Mouse (Mus musculus): ENCODE results near the gene 4930524B15Rik. TPM values are rescaled to one million over a fixed set of nuclear protein-coding genes. Genes with fewer than 3 reads are reported as not detected.
"Not testable (repeated sequence)": the region's sequence is repeated elsewhere in the genome, so short reads cannot be mapped to it uniquely, and the experiment has no call there.

The 4930524B15Rik gene
- polyA plus RNA-seq, 1 experiment = not detected

DNA sequence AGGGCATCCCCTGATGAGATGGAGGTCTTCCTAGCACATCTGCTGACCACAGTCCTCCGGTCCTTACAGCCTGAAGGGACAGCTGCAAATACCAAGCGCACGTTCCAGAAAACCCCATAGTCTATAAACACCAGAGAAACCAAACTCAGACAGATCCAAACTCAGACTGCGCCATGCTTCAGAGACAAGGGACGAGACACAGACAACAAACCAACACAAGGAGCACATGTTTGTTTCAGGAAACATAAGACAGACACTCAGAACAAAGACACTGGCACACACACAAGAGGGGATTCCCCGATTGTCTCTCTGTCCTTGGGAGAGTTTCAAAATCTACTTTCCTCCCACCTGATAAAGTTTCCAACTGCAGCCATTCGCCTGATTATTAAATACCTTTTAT, 16.4 kb downstream of the 4930524B15Rik start:
- Histone ChIP-seq H3ac (ENCODE audit: control insufficient read depth, insufficient read length, low read depth) (no peak overlapping the region), H3K79me2 (ENCODE audit: control insufficient read depth, insufficient read depth) (no peaks in the 10 kb centered on the region), H3K36me3 (ENCODE audit: control insufficient read depth, insufficient read depth) (no peaks in the 10 kb centered on the region), H3K79me3 (ENCODE audit: low read depth) (no peaks in the 10 kb centered on the region), H3K27me3 (ENCODE audit: control insufficient read depth, insufficient read depth, insufficient read length) (no peaks in the 10 kb centered on the region), H3K4me3 (ENCODE audit: insufficient read depth, poor library complexity, severe bottlenecking) (no peak overlapping the region)
- TF ChIP-seq USF1 (IDR thresholded peaks at IDR 0.05; ENCODE audit: low read depth) (no peak), FOSL1 (IDR thresholded peaks at IDR 0.05; ENCODE audit: insufficient read depth, low read length, poor library complexity, severe bottlenecking) (no peak), CEBPB (IDR thresholded peaks at IDR 0.05; ENCODE audit: low read depth) (no peak), MAX (IDR thresholded peaks at IDR 0.05) (no peak), MYOD1 (IDR thresholded peaks at IDR 0.05; ENCODE audit: control insufficient read depth, insufficient read length, low read depth) (no peak), CTCF (IDR thresholded peaks at IDR 0.05; ENCODE audit: control insufficient read depth, insufficient read depth, insufficient read length) (no peak), MYOG (IDR thresholded peaks at IDR 0.05; ENCODE audit: control insufficient read depth, extremely low read depth, insufficient read length) (no peak)

DNA sequence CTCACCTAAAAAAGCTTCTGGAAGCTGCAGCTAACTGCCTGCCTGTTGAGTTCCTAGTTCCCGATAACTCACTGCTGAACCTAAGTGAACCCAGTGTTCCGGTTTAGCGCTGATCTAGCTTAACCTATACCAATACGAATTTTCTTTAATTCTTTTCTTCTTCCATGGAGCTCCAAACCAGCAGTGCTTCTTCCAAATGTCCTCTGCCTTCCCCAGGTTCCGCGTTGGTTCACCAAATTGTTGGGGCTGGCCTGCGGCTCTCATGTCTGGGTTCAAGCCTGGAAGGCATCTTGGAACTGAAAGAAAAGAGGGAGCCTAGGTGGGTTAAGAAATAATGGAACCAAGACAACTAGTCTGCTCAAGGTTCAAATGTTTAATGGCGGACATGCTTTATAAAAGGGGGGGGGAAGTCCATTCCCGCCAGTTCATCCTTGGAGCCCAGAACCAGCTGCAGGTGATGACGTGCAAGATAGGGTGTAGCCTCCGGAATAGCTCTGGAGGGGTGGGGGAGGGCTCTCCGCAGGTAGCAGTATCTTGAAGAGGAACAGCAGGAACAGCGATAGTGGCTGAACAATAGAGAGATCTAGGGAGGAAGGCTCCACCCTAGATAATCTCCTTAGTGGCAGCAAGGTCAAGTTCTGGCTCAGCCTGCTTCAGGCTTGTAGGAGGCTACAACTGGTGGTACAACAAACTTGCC, 17.0 kb downstream of the 4930524B15Rik start:
- not testable (repeated sequence) for H3K4me3 ChIP-seq (ENCODE audit: insufficient read depth, poor library complexity, severe bottlenecking); H3K36me3 ChIP-seq (ENCODE audit: control insufficient read depth, insufficient read depth); H3ac ChIP-seq (ENCODE audit: control insufficient read depth, insufficient read length, low read depth); H3K79me2 ChIP-seq (ENCODE audit: control insufficient read depth, insufficient read depth); H3K79me3 ChIP-seq (ENCODE audit: low read depth); H3K27me3 ChIP-seq (ENCODE audit: control insufficient read depth, insufficient read depth, insufficient read length)

DNA sequence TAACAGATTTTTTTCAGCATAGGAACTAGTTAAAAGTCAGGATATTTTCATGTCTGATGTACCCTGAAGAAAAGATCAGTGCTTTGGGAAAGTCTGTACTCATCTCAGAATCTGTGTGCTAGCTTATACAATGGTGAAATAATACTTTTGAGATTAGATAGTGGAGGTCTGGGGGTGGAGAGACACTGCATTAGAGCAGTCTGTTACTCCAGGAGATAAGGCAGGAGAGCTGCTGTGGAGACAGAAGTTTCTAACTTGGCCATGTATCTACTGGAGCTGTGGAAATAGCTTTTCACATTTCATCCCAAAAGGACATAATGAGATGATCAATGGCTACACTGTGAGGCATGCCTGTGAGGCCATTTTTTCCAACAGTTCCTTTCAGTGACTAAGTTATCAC, 17.9 kb downstream of the 4930524B15Rik start:
- no peak for TF ChIP-seq MAX (IDR thresholded peaks at IDR 0.05)
- no peak for TF ChIP-seq FOSL1 (IDR thresholded peaks at IDR 0.05; ENCODE audit: insufficient read depth, low read length, poor library complexity, severe bottlenecking)
- TF ChIP-seq MYOG (IDR thresholded peaks at IDR 0.05; ENCODE audit: control insufficient read depth, extremely low read depth, insufficient read length) = no peak
- no peak for TF ChIP-seq MYOD1 (IDR thresholded peaks at IDR 0.05; ENCODE audit: control insufficient read depth, insufficient read length, low read depth)
- no peak for TF ChIP-seq CTCF (IDR thresholded peaks at IDR 0.05; ENCODE audit: control insufficient read depth, insufficient read depth, insufficient read length)
- TF ChIP-seq CEBPB (IDR thresholded peaks at IDR 0.05; ENCODE audit: low read depth) = no peak
- TF ChIP-seq USF1 (IDR thresholded peaks at IDR 0.05; ENCODE audit: low read depth) = no peak
- Histone ChIP-seq H3K27me3 (ENCODE audit: control insufficient read depth, insufficient read depth, insufficient read length) (no peaks in the 10 kb centered on the region), H3ac (ENCODE audit: control insufficient read depth, insufficient read length, low read depth) (no peak overlapping the region), H3K4me3 (ENCODE audit: insufficient read depth, poor library complexity, severe bottlenecking) (no peak overlapping the region), H3K79me2 (ENCODE audit: control insufficient read depth, insufficient read depth) (no peaks in the 10 kb centered on the region), H3K79me3 (ENCODE audit: low read depth) (no peaks in the 10 kb centered on the region), H3K36me3 (ENCODE audit: control insufficient read depth, insufficient read depth) (no peaks in the 10 kb centered on the region)

DNA sequence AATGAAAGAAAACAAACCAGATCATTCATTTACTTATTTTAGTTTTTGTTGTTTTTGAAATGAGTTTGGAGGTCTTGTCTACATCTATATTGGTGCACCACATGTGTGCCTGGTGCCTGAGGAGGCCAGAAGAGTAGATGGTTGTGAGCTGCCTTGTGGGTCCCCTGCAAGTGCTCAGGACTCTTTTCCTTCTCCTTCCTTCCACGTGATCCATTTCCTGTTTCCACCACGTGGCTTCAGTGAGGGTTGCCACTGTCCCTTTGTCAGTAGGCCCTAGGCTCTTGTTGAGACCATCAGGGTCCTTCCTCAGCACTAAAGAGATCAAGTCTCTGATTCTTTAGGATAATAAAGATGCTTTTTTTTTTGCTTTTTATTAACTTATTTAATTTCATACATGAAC, 19.4 kb downstream of the 4930524B15Rik start:
- Histone ChIP-seq H3K27me3 (ENCODE audit: control insufficient read depth, insufficient read depth, insufficient read length) (no peaks in the 10 kb centered on the region), H3K4me3 (ENCODE audit: insufficient read depth, poor library complexity, severe bottlenecking) (no peak overlapping the region), H3K79me3 (ENCODE audit: low read depth) (no peaks in the 10 kb centered on the region), H3K36me3 (ENCODE audit: control insufficient read depth, insufficient read depth) (no peaks in the 10 kb centered on the region), H3ac (ENCODE audit: control insufficient read depth, insufficient read length, low read depth) (no peak overlapping the region), H3K79me2 (ENCODE audit: control insufficient read depth, insufficient read depth) (no peaks in the 10 kb centered on the region)
- TF ChIP-seq FOSL1 (IDR thresholded peaks at IDR 0.05; ENCODE audit: insufficient read depth, low read length, poor library complexity, severe bottlenecking) (no peak), MYOD1 (IDR thresholded peaks at IDR 0.05; ENCODE audit: control insufficient read depth, insufficient read length, low read depth) (no peak)

DNA sequence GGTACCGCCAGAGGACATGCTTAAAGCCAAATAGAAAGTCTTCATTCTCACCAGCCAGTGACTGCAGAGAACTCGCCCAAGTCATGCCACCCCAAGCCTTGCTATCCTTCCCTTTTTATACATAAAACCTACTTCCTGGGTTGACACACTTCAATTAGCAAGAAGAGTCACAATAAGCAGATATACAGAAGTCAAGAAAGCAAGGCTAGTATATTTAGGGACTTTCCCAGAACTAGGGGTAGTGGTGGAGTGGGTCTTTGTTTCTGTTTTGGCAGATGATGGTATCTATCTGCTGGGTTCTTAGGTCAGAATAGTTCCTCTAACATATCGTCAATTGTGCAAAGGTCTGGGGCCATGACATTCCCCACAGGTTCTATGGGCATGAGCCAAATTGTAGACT, 27.1 kb downstream of the 4930524B15Rik start:
- H3K36me3 ChIP-seq (ENCODE audit: control insufficient read depth, insufficient read depth) = no peaks in the 10 kb centered on the region
- no peak overlapping the region for H3ac ChIP-seq (ENCODE audit: control insufficient read depth, insufficient read length, low read depth)
- no peaks in the 10 kb centered on the region for H3K27me3 ChIP-seq (ENCODE audit: control insufficient read depth, insufficient read depth, insufficient read length)
- H3K79me2 ChIP-seq (ENCODE audit: control insufficient read depth, insufficient read depth) = no peaks in the 10 kb centered on the region
- no peak overlapping the region for H3K4me3 ChIP-seq (ENCODE audit: insufficient read depth, poor library complexity, severe bottlenecking)
- H3K79me3 ChIP-seq (ENCODE audit: low read depth) = no peaks in the 10 kb centered on the region
- no peak for TF ChIP-seq CTCF (IDR thresholded peaks at IDR 0.05; ENCODE audit: control insufficient read depth, insufficient read depth, insufficient read length)
- TF ChIP-seq USF1 (IDR thresholded peaks at IDR 0.05; ENCODE audit: low read depth) = no peak
- TF ChIP-seq CEBPB (IDR thresholded peaks at IDR 0.05; ENCODE audit: low read depth) = no peak
- TF ChIP-seq FOSL1 (IDR thresholded peaks at IDR 0.05; ENCODE audit: insufficient read depth, low read length, poor library complexity, severe bottlenecking) = no peak
- TF ChIP-seq MAX (IDR thresholded peaks at IDR 0.05) = no peak
- TF ChIP-seq MYOG (IDR thresholded peaks at IDR 0.05; ENCODE audit: control insufficient read depth, extremely low read depth, insufficient read length) = no peak
- TF ChIP-seq MYOD1 (IDR thresholded peaks at IDR 0.05; ENCODE audit: control insufficient read depth, insufficient read length, low read depth) = no peak

DNA sequence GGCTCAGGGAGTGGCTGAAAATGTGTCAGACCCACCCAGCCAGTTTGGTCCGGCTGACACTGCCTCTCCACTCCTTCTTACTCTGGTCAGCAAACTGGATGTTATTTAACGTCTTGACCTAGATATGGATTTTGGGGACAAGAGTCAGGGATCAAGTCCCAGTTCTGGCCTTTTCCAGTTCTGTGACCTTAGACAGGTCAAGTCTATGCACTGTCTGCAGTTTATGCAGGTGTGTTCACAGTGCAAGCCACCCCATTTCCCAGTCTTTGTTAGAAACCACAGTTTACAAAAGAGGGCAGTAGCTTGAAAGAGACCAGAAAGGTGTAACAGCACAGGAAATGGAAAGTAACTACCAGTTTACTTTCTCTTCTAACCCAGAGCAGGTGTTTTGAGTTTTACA, 34.3 kb downstream of the 4930524B15Rik start:
- H3K4me3 ChIP-seq (ENCODE audit: insufficient read depth, poor library complexity, severe bottlenecking) = no peak overlapping the region
- no peaks in the 10 kb centered on the region for H3K36me3 ChIP-seq (ENCODE audit: control insufficient read depth, insufficient read depth)
- no peaks in the 10 kb centered on the region for H3K79me2 ChIP-seq (ENCODE audit: control insufficient read depth, insufficient read depth)
- H3ac ChIP-seq (ENCODE audit: control insufficient read depth, insufficient read length, low read depth) = no peak overlapping the region
- H3K79me3 ChIP-seq (ENCODE audit: low read depth) = no peaks in the 10 kb centered on the region
- peaks cover 13% of the 10 kb centered on the region for H3K27me3 ChIP-seq (ENCODE audit: control insufficient read depth, insufficient read depth, insufficient read length)
- TF ChIP-seq USF1 (IDR thresholded peaks at IDR 0.05; ENCODE audit: low read depth) (no peak), MYOD1 (IDR thresholded peaks at IDR 0.05; ENCODE audit: control insufficient read depth, insufficient read length, low read depth) (no peak), MAX (IDR thresholded peaks at IDR 0.05) (no peak), CTCF (IDR thresholded peaks at IDR 0.05; ENCODE audit: control insufficient read depth, insufficient read depth, insufficient read length) (no peak), CEBPB (IDR thresholded peaks at IDR 0.05; ENCODE audit: low read depth) (no peak), FOSL1 (IDR thresholded peaks at IDR 0.05; ENCODE audit: insufficient read depth, low read length, poor library complexity, severe bottlenecking) (no peak), MYOG (IDR thresholded peaks at IDR 0.05; ENCODE audit: control insufficient read depth, extremely low read depth, insufficient read length) (no peak)

All from C2C12 (cell line).